Mouse (Mus musculus) C2C12 (cell line): Measurements from ENCODE around the gene Rapgefl1.

Experiments used
- CTCF ChIP-seq: IDR thresholded peaks from one replicate; pipeline ENCODE4 v1.5.1; 2011; ENCODE audit not compliant: control insufficient read depth, insufficient read depth, insufficient read length
- MAX ChIP-seq: IDR thresholded peaks from one replicate; pipeline ENCODE4 v1.6.1; 2011; ENCODE audit warnings: mild to moderate bottlenecking, control low read depth
- MYOD1 ChIP-seq: IDR thresholded peaks from one replicate; pipeline ENCODE4 v1.6.1; 2011; ENCODE audit warnings: low read depth; ENCODE audit not compliant: control insufficient read depth, insufficient read length
- MYOG ChIP-seq: IDR thresholded peaks from one replicate; pipeline ENCODE4 v1.6.1; 2011; ENCODE audit not compliant: control insufficient read depth, insufficient read length; ENCODE audit errors: extremely low read depth

- TF ChIP-seq CTCF (no peak), MAX (no peak), MYOG (no peak), MYOD1 (no peak)
These were observed 1.3 kb upstream of the Rapgefl1 start for GRCm38 (mm10) chr11:98835296-98835695.
